Mouse (Mus musculus) adrenal gland, adult 18-20 months (tissue): ENCODE results near the gene Ccdc167. TPM values are rescaled to one million over a fixed set of nuclear protein-coding genes. Genes with fewer than 3 reads are reported as not detected.

Experiments
- DNase-seq, 2 experiments: peaks; one replicate each; pipeline ENCODE4 v3.0.0; 2021 to 2022; ENCODE audit warnings: low spot score in 2 of 2
- total RNA-seq, 2 experiments: library from RNA; stranded (reverse); gene quantifications; 1 replicate in 1 of 2; 2 replicates in 1 of 2; pipeline ENCODE4 v1.2.3; 2021

The Ccdc167 gene
- total RNA-seq, 2 experiments from 2014 or later = 6.8 to 13.3 TPM

DNA sequence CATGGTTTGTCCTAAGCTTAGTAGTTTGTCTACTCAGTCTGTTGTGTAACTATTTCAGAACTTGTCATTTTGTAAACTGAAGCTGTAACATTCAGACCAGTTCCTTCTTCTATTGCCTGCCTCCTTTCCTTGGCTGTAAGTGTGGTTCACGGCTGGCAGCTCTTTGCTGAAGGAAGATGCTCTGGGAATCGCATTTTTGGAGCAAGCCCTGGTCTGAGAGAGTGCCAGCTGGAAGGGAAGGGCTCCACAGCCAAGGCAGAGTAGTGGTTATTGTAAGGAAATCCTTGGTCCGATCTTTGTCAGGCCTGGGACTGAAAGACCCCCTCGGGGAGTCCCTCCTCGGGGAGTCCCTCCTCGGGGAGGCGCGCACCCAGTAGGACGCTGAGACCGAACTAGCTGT, 28.2 kb downstream of the Ccdc167 start:
- DNase-seq = no peak

DNA sequence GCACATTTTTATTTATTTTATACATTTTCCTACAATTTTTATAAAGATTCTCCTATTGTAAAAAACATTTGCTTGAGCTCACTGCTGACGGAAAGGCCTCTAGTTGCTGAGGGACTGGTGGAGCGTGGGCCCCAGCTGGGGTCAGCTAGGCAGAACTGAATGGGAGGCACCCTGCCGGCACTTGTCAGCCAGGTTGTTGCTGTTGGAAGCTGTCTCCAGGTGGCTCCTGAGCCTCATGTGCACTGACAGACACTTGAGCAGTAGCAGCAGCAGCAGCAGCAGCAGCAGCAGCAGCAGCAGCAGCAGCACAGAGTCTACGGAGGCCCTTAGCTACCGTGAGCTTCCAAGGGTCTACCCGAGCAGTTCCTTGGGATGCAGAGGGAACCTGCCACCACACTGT, 29.5 kb downstream of the Ccdc167 start:
- no peak for DNase-seq

GRCm38 (mm10) chr17:29686771-29687170, 30.1 kb downstream of the Ccdc167 start:
- DNase-seq = no peak

DNA sequence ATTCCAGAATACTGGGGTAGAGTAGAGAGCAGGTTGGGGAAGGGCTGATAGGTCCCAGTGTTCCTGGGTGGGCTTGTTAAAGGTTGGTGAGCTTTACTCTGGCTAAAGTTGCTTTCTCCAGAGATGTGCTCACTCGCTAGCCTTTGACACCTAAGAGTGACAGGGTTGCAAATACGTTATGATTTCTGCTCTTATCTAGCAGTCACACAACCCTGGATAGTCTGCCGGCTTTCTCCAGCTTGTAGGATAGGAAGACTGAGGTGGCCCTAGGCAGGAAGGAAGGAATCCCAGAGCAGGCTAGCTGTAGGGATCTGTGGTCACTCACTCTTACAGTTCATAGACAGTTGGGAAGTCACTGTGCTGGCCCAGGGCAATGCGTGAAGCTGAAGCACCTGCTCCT, 32.6 kb downstream of the Ccdc167 start:
- no peak for DNase-seq

- DNase-seq = no peak
These were observed 33.7 kb downstream of the Ccdc167 start for GRCm38 (mm10) chr17:29683127-29683526.

GRCm38 (mm10) chr17:29682261-29682660, 34.6 kb downstream of the Ccdc167 start:
- no peak for DNase-seq

- no peak for DNase-seq
These were observed 35.2 kb downstream of the Ccdc167 start for GRCm38 (mm10) chr17:29681669-29682068.

DNA sequence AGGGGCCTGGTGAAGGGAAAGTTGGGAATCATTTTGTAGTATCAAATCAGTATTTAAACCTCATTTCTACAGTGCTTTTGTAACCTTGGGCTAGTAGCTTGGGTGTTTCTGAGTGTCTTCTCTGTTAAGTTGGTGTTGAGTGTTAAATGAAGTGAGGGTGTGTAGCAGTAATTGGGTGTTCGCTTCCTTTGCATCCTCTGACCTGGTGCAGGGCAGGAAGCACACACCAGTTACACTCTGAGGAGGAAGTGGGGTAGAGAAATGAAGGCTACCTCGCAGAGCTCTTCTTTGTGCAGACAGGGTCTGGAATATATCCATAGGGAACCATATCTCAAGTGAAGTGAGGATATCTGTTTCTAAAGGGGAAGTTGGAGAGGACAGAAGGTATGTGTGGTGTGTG, 35.9 kb downstream of the Ccdc167 start:
- no peak for DNase-seq

- DNase-seq = no peak
These were observed 36.7 kb downstream of the Ccdc167 start for GRCm38 (mm10) chr17:29680174-29680573.

DNA sequence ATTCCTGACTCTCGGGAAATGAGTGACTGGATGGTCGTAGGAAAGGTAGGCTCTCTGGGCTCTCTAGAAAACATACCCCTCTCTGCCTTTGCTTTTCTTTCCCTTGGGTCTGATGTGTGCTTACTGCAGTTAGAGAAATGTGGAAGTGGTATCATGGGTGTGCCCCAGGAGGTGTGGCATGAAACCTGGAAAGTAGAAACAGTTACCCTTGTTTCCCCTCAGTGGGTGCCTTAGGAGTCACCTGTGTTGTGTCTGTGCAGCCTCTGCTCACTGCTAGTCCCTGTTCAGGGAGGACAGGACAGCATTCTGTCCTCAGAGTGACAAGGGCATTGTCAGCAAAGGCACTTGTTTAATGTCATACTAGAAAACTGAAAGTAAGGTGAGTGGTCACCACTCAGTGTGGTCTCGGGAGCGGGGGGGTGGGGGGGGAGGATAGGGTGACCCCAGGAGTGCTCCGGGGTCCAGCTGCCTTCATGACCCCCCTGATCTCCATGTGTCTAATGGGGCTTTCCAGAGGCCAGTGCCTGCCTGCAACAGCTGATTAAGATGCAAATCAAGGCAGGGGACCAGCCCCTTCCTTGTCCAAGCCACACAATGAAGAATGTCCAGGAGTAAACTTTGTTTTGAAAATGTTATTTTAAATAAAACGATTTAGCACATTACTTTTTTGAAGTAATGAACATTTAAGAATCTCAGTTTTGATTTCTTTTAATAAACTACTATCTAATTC, 37.6 kb downstream of the Ccdc167 start:
- DNase-seq = no peak

DNA sequence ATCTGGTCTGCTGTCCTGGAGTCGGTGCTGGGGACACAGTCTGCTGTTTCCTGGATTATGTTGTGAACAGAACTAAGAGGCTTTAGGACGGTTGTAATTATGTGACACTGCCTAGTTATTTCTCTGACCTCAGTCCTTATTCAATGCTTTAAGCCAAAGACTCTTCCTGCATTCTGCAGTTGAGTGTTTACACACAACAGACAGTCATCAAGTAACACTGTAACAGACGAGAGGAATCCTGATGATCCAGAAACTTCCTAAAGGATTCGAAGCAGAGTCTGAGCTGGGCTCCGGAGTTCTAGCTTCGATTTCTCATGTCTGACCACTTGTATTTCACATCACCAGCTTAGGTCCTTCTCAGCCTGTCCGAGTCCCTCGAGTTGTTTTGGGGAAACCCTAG, 38.3 kb downstream of the Ccdc167 start:
- no peak for DNase-seq

DNA sequence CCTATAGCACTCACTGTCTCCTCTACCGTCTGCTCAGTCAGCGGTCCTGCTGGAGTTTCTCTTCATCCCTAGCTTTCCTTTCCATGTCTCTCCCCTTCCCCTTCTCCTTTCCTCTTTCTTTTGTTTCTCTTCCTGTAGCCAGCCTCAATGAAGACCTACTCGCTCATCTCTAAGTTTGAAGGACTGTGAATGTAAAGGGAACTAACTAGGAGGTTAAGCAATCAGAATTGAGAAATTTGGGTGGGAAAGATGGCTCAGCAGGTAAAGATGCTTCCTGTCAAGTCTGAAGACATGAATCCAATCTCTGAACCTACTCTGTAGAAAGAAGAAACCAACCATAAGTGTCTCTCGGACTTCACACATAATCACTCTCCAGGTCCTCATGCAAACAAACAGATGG, 43.5 kb downstream of the Ccdc167 start:
- DNase-seq = no peak

DNA sequence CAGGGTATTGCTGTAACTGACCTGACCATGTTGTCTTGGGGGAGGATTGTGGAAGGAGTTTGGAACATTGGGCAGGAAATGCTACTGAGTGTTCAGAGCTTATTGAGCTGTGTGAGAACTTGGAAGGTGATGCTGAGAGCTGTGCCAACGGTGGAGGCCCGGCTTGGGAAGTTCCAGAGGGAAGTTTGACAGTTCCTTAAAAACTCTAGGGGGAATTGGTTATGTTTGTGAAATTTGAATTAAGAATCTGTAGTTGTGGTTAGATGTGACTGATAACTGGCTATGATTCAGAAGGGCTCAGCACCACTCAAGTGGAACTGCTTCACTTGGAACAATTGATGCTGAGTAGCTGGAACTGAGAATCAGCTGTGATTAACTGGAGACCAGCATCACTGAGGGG, 45.8 kb downstream of the Ccdc167 start:
- DNase-seq = no peak

DNA sequence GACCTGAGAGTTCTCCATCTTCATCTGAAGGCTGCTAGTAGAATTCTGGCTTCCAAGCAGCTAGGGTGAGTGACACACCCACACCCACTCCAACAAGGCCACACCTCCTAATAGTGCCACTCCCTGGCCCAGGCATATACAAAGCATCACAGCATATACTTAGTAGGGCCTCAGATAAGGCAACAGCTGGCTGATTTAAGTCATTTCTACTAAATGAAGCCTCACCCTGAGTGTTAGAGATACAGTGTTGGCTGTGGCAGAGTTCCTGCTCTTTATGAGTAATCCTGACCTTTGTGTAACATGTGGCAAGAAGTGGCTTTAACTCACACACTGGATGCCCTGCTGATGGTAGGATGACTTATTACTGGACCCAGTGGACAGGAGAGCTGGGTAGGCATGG, 46.9 kb downstream of the Ccdc167 start:
- no peak for DNase-seq

DNA sequence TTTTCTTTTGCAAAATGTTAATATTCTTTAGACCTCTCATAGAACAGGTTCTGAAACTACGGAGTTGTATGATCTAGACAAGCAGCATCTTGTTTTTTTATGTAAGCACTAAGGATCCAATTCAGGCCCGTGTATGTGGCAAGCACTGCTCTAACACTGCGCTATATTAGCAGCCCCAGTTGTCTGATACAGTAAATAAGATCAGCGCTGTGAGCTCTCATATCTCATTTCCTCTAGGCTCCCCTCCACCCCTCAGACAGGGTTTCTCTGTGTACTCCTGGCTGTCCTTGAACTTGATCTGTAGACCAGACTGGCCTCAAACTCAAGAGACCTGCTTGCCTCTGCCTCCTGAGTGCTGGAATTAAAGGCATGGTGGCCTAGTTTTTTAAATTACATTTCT, 47.8 kb downstream of the Ccdc167 start:
- DNase-seq = no peak

- no peak for DNase-seq
These were observed 48.5 kb downstream of the Ccdc167 start for GRCm38 (mm10) chr17:29668051-29668986.

GRCm38 (mm10) chr17:29662145-29662544, 54.7 kb downstream of the Ccdc167 start:
- no peak for DNase-seq

- DNase-seq = no peak
These were observed 56.0 kb downstream of the Ccdc167 start for GRCm38 (mm10) chr17:29660762-29661391.

- peak; percentile 99 for DNase-seq
These were observed 56.6 kb downstream of the Ccdc167 start, which contains the start of gene Cmtr1 for GRCm38 (mm10) chr17:29660076-29660761. Gene Cmtr1 (plus strand): TSS chr17:29660595.

DNA sequence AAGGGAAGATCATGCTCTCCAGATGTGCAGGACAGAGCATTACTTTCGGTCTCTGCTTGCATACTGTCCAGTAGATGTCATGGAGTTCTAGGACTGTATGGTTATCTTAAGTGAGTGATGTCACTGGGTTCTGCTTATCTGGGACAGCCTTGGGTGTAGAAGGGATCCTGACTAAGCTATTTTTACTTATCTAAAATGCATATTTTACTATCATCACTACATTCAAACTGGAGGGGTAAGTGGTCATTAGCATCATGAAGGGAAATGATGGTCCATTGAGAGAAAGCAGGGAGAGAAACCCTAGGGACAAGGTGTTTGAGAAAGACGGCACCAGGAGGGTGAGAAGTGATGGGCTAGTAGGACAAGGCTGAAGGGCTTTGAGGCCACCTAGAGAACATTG, 58.6 kb downstream of the Ccdc167 start:
- no peak for DNase-seq

DNA sequence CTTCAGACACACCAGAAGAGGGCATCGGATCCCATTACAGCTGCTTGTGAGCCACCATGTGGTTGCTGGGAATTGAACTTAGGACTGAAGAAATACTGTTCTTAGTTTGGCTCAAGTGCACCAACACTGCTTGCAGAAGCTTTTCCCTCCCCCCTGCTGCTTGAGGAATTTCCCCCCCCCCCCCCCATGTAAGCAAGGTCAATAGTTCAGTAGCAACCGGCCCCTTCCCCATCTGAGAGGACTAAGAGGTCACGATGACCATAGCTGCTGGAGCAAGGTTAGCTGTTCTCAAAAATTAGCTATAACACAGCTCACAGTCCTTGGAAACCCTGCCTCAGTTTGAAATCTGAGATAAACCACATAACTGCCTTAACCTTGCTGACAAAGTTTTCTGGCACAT, 74.6 kb downstream of the Ccdc167 start:
- no peak for DNase-seq
